Mouse (Mus musculus): Measurements from ENCODE around the gene Stt3b.

Gene Stt3b

GRCm38 (mm10) chr9:115310346-115311222 is at the start of gene Stt3b:
TSS of gene Stt3b (minus strand) at chr9:115310421.
- peak; percentile 98 for DNase-seq (ENCODE audit: low read depth, low spot score)

- peak; percentile 16 for DNase-seq (ENCODE audit: low read depth, low spot score)
These were observed 48.2 kb upstream of the Stt3b start for GRCm38 (mm10) chr9:115358421-115358820.

GRCm38 (mm10) chr9:115357996-115358395 is 47.8 kb upstream of the Stt3b start:
- peak; percentile 52 for DNase-seq (ENCODE audit: low read depth, low spot score)

GRCm38 (mm10) chr9:115356731-115357458 is 46.7 kb upstream of the Stt3b start:
- peak; percentile 99 for DNase-seq (ENCODE audit: low read depth, low spot score)

GRCm38 (mm10) chr9:115355972-115356371 is 45.8 kb upstream of the Stt3b start:
- DNase-seq (ENCODE audit: low read depth, low spot score), result peak; percentile 50

GRCm38 (mm10) chr9:115349741-115350512 is 39.7 kb upstream of the Stt3b start:
- no peak for DNase-seq (ENCODE audit: low read depth, low spot score)

GRCm38 (mm10) chr9:115349106-115349505 is 38.9 kb upstream of the Stt3b start:
- no peak for DNase-seq (ENCODE audit: low read depth, low spot score)

GRCm38 (mm10) chr9:115344930-115345329 is 34.7 kb upstream of the Stt3b start:
- no peak for DNase-seq (ENCODE audit: low read depth, low spot score)

- no peak for DNase-seq (ENCODE audit: low read depth, low spot score)
These were observed 31.4 kb upstream of the Stt3b start for GRCm38 (mm10) chr9:115341576-115341975.

- no peak for DNase-seq (ENCODE audit: low read depth, low spot score)
These were observed 30.1 kb upstream of the Stt3b start for GRCm38 (mm10) chr9:115340212-115340815.

GRCm38 (mm10) chr9:115338816-115339215 is 28.6 kb upstream of the Stt3b start:
- DNase-seq (ENCODE audit: low read depth, low spot score), result no peak

GRCm38 (mm10) chr9:115333016-115333415 is 22.8 kb upstream of the Stt3b start:
- DNase-seq (ENCODE audit: low read depth, low spot score), result no peak

GRCm38 (mm10) chr9:115332339-115332738 is 22.1 kb upstream of the Stt3b start:
- no peak for DNase-seq (ENCODE audit: low read depth, low spot score)

- DNase-seq (ENCODE audit: low read depth, low spot score), result no peak
These were observed 20.7 kb upstream of the Stt3b start for GRCm38 (mm10) chr9:115330861-115331476.

- peak; percentile 68 for DNase-seq (ENCODE audit: low read depth, low spot score)
These were observed 16.3 kb upstream of the Stt3b start for GRCm38 (mm10) chr9:115326533-115326890.

- DNase-seq (ENCODE audit: low read depth, low spot score), result peak; percentile 15
These were observed 15.8 kb upstream of the Stt3b start for GRCm38 (mm10) chr9:115325831-115326532.

GRCm38 (mm10) chr9:115323572-115323971 is 13.4 kb upstream of the Stt3b start:
- no peak for DNase-seq (ENCODE audit: low read depth, low spot score)

GRCm38 (mm10) chr9:115322385-115322784 is 12.2 kb upstream of the Stt3b start:
- DNase-seq (ENCODE audit: low read depth, low spot score), result no peak

GRCm38 (mm10) chr9:115321052-115321451 is 10.8 kb upstream of the Stt3b start:
- DNase-seq (ENCODE audit: low read depth, low spot score), result peak; percentile 94

- no peak for DNase-seq (ENCODE audit: low read depth, low spot score)
These were observed 9.9 kb upstream of the Stt3b start for GRCm38 (mm10) chr9:115320156-115320555.
